Mouse (Mus musculus): ENCODE measurements around the gene Gnb2. TPM values are rescaled to one million over a fixed set of nuclear protein-coding genes. Genes with fewer than 3 reads are reported as not detected.

The Gnb2 gene
- total RNA-seq, 2 experiments from 2014 or later: 483 to 529 TPM

GRCm38 (mm10) chr5:137485851-137486155 is 47.5 kb downstream of the Gnb2 start:
- DNase-seq (ENCODE audit: low spot score in 2 of 2): no peak

GRCm38 (mm10) chr5:137485071-137485850 is 48.0 kb downstream of the Gnb2 start:
- DNase-seq (ENCODE audit: low spot score in 2 of 2): no peak

GRCm38 (mm10) chr5:137481897-137482296 is 51.4 kb downstream of the Gnb2 start:
- no peak for DNase-seq (ENCODE audit: low spot score in 2 of 2)

- DNase-seq (ENCODE audit: low spot score in 2 of 2): peak; percentile 51 to 74
Measured at GRCm38 (mm10) chr5:137481138-137481537, 52.2 kb downstream of the Gnb2 start.

Small RNAs within 50 kb of the gene (microRNA-seq; reads per million reads assigned to microRNA genes)
- gene Mir6418: not detected

Other genes with a start within 250 kb of the Gnb2 start
- 10 to 100 TPM; 68.5 to 78.9 TPM for gene Ache, start 246.0 kb downstream of the Gnb2 start, total RNA-seq (2021)
- 10 to 100 TPM; 47.7 to 51.2 TPM for gene Ufsp1, start 238.9 kb downstream of the Gnb2 start, total RNA-seq (2021)
- gene Srrt, start 225.8 kb downstream of the Gnb2 start, total RNA-seq (2021): 100 to 1,000 TPM; 113 to 138 TPM
- gene Trip6, start 219.1 kb downstream of the Gnb2 start, total RNA-seq (2021): 10 to 100 TPM; 31.2 to 31.9 TPM
- 10 to 100 TPM in 1 of 2 experiments, 1 to 10 TPM in 1; 8.2 to 10.3 TPM for gene Slc12a9, start 199.9 kb downstream of the Gnb2 start, total RNA-seq (2021)
- 10 to 100 TPM; 56.9 to 57.6 TPM for gene Ephb4, start 183.4 kb downstream of the Gnb2 start, total RNA-seq (2021)
- gene Zan, start 56.4 kb downstream of the Gnb2 start, total RNA-seq (2021): under 1 TPM; 0.18 to 0.56 TPM
- 10 to 100 TPM; 19.8 to 22.6 TPM for gene Pop7, start 31.0 kb downstream of the Gnb2 start, total RNA-seq (2021)
- 10 to 100 TPM; 27.5 to 30.7 TPM for gene Gigyf1, start 15.0 kb downstream of the Gnb2 start, total RNA-seq (2021)
- gene Epo, start 268 bp downstream of the Gnb2 start, total RNA-seq (2021): not detected
- gene Actl6b, start 20.0 kb upstream of the Gnb2 start, total RNA-seq (2021): not detected
- gene Tfr2, start 36.3 kb upstream of the Gnb2 start, total RNA-seq (2021): under 1 TPM; 0.29 to 0.31 TPM
- 10 to 100 TPM; 31.1 to 35.3 TPM for gene Mospd3, start 67.5 kb upstream of the Gnb2 start, total RNA-seq (2021)
- 100 to 1,000 TPM; 362 to 399 TPM for gene Pcolce, start 80.3 kb upstream of the Gnb2 start, total RNA-seq (2021)
- gene Fbxo24, start 95.5 kb upstream of the Gnb2 start, total RNA-seq (2021): under 1 TPM; 0.74 to 0.80 TPM
- gene Lrch4, start 95.6 kb upstream of the Gnb2 start, total RNA-seq (2021): 10 to 100 TPM; 19.2 to 23.0 TPM
- gene Gm20605, start 95.7 kb upstream of the Gnb2 start, total RNA-seq (2021): 10 to 100 TPM in 1 of 2 experiments, 1 to 10 TPM in 1; 8.6 to 11.0 TPM
- 1 to 10 TPM; 3.2 to 3.8 TPM for gene Sap25, start 107.8 kb upstream of the Gnb2 start, total RNA-seq (2021)
- 1 to 10 TPM in 1 of 2 experiments, under 1 TPM in 1; 0.59 to 1.2 TPM for gene Irs3, start 112.2 kb upstream of the Gnb2 start, total RNA-seq (2021)
- 1 to 10 TPM; 7.8 to 7.9 TPM for gene Agfg2, start 151.2 kb upstream of the Gnb2 start, total RNA-seq (2021)
- gene Nyap1, start 208.1 kb upstream of the Gnb2 start, total RNA-seq (2021): 1 to 10 TPM in 1 of 2 experiments, under 1 TPM in 1; 0.73 to 1.2 TPM
- 100 to 1,000 TPM; 162 to 187 TPM for gene Tsc22d4, start 212.2 kb upstream of the Gnb2 start, total RNA-seq (2021)
- gene Ppp1r35, start 245.3 kb upstream of the Gnb2 start, total RNA-seq (2021): 10 to 100 TPM; 14.5 to 15.8 TPM

Measured in gastrocnemius, postnatal 4 days (tissue).